Mouse (Mus musculus): ENCODE data around the gene Rprml. TPM values are rescaled to one million over a fixed set of nuclear protein-coding genes. Genes with fewer than 3 reads are reported as not detected.

Rprml gene
- total and polyA plus RNA-seq, 3 experiments: not detected

DNA sequence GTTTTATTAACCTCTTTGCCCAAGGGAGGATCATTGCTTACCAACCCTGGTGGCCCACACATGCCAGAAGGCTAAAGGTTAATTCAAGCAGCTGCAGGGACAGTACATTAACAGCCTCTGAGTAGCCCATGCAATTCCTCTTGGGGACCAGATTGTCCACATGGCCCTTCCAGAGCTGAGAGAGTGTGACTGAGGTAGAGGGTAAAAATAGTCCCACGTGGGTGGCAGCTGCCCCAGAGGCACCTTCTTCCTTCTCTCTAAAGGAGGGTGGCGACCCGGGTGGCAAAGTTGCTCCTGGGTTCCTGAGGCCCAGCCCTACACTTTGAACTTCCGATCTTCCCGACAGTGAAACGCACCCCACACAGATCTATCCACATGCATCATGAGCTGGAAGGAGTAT is 3.1 kb upstream of the Rprml start:
- no peak for ATAC-seq (ENCODE audit: extremely low read depth, insufficient number of reproducible peaks, low FRiP score, poor library complexity, severe bottlenecking)
- H3K4me3 ChIP-seq (ENCODE audit: low read depth, low read length): no peak overlapping the region
- DNase-seq (ENCODE audit: low spot score): no peak

DNA sequence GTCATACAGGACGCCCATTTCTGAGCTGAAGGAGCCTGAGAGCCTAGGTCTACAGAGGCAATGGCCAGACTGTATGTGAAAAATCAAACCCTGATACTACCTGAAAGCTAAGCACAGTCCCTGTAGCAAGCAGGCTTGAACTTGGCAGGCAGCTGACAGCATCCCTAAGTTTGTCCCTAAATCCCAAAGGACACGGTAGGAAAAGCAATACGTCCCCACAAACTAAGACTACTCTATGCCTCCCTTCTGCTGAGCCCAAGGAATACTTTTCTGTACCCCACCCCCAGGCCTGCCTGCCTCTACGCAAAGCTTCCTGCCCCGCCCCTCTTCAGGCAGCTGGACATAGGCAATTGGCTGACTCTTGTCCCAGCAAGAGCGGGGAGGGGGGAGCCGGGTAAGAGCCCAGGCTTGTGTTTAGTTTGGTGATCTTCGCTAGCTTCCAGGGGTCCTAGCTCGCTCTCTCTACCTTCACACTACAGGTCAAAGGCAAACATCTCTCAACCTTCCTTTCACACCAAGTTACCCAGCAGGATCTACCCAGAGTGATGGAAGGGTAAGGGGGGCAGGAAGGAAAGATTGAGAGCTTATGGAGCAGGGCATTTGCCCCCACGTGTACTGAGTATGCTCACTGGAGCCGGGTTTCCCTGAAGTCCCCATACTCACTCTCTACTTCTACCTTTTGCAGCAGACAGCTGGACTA is 1.3 kb upstream of the Rprml start:
- TF ChIP-seq POLR2AphosphoS5 (IDR thresholded peaks at IDR 0.05; ENCODE audit: insufficient replicate concordance, low read depth, low read length) (no peak), GATA2 (IDR thresholded peaks at IDR 0.05; ENCODE audit: borderline replicate concordance, low read depth, low read length) (no peak), TAL1 (conservative IDR thresholded peaks at IDR 0.05; ENCODE audit: low read depth, low read length) (no peak), GATA1 (IDR thresholded peaks at IDR 0.05; ENCODE audit: borderline replicate concordance, low read length) (no peak)
- Histone ChIP-seq H3K4me1 (ENCODE audit: insufficient read depth, low read depth, low read length) (no peaks in the 10 kb centered on the region), H3K36me3 (replicated peaks) (no peaks in the 10 kb centered on the region), H3K9me3 (replicated peaks) (no peaks in the 10 kb centered on the region; the same call in 1 of the 2 replicates), H3K27me3 (ENCODE audit: insufficient read depth, low read length) (no peaks in the 10 kb centered on the region), H3K4me3 (ENCODE audit: low read depth, low read length) (no peak overlapping the region)
- ATAC-seq (ENCODE audit: extremely low read depth, insufficient number of reproducible peaks, low FRiP score, poor library complexity, severe bottlenecking) (no peak), DNase-seq (ENCODE audit: low spot score) (no peak)

More for the DNA sequence above, 3.1 kb upstream of the Rprml start:
- Histone ChIP-seq H3K36me3 (replicated peaks) (no peaks in the 10 kb centered on the region), H3K27me3 (ENCODE audit: insufficient read depth, low read length) (no peaks in the 10 kb centered on the region), H3K4me1 (ENCODE audit: insufficient read depth, low read depth, low read length) (no peaks in the 10 kb centered on the region), H3K9me3 (replicated peaks) (no peaks in the 10 kb centered on the region; the same call in 1 of the 2 replicates)
- TF ChIP-seq POLR2AphosphoS5 (IDR thresholded peaks at IDR 0.05; ENCODE audit: insufficient replicate concordance, low read depth, low read length) (no peak), GATA1 (IDR thresholded peaks at IDR 0.05; ENCODE audit: borderline replicate concordance, low read length) (no peak), CTCF (IDR thresholded peaks at IDR 0.05; ENCODE audit: low read depth, low read length) (no peak), TAL1 (conservative IDR thresholded peaks at IDR 0.05; ENCODE audit: low read depth, low read length) (no peak), GATA2 (IDR thresholded peaks at IDR 0.05; ENCODE audit: borderline replicate concordance, low read depth, low read length) (no peak)

DNA sequence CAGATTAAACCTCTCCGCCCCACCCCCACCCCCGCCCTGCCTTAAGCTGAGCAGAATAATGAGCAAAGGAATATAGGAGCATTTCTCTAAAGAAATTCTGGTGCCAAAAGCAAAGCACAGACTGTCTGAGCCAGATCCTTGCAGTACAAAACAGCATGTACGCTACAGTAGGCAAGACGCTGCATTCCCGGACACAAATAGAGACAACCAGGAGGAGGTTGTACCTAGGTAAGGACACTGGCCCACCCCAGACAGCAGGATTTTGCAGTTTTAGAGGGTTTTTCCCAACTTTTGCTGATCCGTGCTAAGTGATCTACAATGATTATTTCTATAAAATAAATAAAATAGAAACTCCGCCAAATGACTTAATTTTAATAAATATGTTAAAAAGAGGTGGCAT is 714 bp upstream of the Rprml start:
- Histone ChIP-seq H3K4me3 (ENCODE audit: low read depth, low read length) (no peak overlapping the region), H3K9me3 (replicated peaks) (no peaks in the 10 kb centered on the region; the same call in 1 of the 2 replicates), H3K36me3 (replicated peaks) (no peaks in the 10 kb centered on the region), H3K27me3 (ENCODE audit: insufficient read depth, low read length) (no peaks in the 10 kb centered on the region), H3K4me1 (ENCODE audit: insufficient read depth, low read depth, low read length) (no peaks in the 10 kb centered on the region)
- TF ChIP-seq CTCF (IDR thresholded peaks at IDR 0.05; ENCODE audit: low read depth, low read length) (no peak), GATA1 (IDR thresholded peaks at IDR 0.05; ENCODE audit: borderline replicate concordance, low read length) (no peak), TAL1 (conservative IDR thresholded peaks at IDR 0.05; ENCODE audit: low read depth, low read length) (no peak), GATA2 (IDR thresholded peaks at IDR 0.05; ENCODE audit: borderline replicate concordance, low read depth, low read length) (no peak), POLR2AphosphoS5 (IDR thresholded peaks at IDR 0.05; ENCODE audit: insufficient replicate concordance, low read depth, low read length) (no peak)
- ATAC-seq (ENCODE audit: extremely low read depth, insufficient number of reproducible peaks, low FRiP score, poor library complexity, severe bottlenecking) (no peak), DNase-seq (ENCODE audit: low spot score) (no peak)

DNA sequence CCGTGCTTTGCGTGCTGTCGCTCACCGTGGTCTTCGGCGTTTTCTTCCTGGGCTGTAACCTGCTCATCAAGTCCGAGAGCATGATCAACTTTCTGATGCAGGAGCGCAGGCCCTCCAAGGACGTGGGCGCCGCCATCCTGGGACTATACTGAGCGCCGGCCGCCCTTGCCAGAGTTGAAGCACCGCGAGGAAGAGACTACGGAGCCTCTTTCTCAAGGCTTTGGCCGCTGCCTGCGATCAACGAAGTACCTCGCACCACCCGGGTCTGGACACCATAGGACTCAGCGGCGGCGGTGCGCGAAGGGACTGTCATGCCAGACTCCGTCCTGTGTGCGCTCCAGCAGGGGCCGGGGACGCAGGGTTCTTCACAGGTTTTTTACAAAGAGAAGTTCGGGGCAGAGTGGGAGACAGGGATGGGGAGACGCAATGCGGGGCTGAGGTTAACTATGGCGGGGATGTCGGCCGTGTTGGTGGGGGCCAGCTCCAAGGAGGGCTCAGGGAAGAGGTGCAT is 668 bp downstream of the Rprml start:
- Histone ChIP-seq H3K36me3 (replicated peaks) (no peaks in the 10 kb centered on the region), H3K27me3 (ENCODE audit: insufficient read depth, low read length) (0 out of 2 replicates have a peak, but pooled peaks cover 3% of the 10 kb centered on the region), H3K9me3 (replicated peaks) (no peaks in the 10 kb centered on the region; the same call in 1 of the 2 replicates), H3K4me3 (ENCODE audit: low read depth, low read length) (no peak overlapping the region), H3K4me1 (ENCODE audit: insufficient read depth, low read depth, low read length) (no peaks in the 10 kb centered on the region)
- no peak for TF ChIP-seq GATA1 (IDR thresholded peaks at IDR 0.05; ENCODE audit: borderline replicate concordance, low read length)
- no peak for TF ChIP-seq TAL1 (conservative IDR thresholded peaks at IDR 0.05; ENCODE audit: low read depth, low read length)
- TF ChIP-seq GATA2 (IDR thresholded peaks at IDR 0.05; ENCODE audit: borderline replicate concordance, low read depth, low read length): no peak
- no peak for TF ChIP-seq POLR2AphosphoS5 (IDR thresholded peaks at IDR 0.05; ENCODE audit: insufficient replicate concordance, low read depth, low read length)
- no peak for TF ChIP-seq CTCF (IDR thresholded peaks at IDR 0.05; ENCODE audit: low read depth, low read length)
- ATAC-seq (ENCODE audit: extremely low read depth, insufficient number of reproducible peaks, low FRiP score, poor library complexity, severe bottlenecking) (no peak), DNase-seq (ENCODE audit: low spot score) (no peak)

DNA sequence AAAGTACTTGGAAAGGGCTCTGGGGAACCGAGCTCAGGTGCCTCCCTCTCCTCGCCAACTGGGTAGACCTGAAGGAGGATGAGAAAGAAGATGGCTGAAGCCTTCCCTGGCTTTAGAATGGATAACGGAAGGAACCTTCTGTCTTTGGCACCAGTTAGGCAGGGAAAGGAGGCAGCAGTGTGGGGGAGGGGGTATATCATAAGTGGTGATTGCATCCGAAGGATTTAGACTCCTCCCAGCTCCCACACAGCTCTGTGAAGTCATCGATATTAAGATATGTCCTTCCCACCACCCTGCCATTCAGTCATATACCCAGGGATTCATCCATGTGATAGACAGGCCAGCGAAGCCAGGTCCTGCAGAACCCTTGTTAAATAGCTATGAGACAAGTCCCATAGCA is 2.1 kb downstream of the Rprml start:
- TF ChIP-seq GATA1 (IDR thresholded peaks at IDR 0.05; ENCODE audit: borderline replicate concordance, low read length): no peak
- ATAC-seq (ENCODE audit: extremely low read depth, insufficient number of reproducible peaks, low FRiP score, poor library complexity, severe bottlenecking): no peak

DNA sequence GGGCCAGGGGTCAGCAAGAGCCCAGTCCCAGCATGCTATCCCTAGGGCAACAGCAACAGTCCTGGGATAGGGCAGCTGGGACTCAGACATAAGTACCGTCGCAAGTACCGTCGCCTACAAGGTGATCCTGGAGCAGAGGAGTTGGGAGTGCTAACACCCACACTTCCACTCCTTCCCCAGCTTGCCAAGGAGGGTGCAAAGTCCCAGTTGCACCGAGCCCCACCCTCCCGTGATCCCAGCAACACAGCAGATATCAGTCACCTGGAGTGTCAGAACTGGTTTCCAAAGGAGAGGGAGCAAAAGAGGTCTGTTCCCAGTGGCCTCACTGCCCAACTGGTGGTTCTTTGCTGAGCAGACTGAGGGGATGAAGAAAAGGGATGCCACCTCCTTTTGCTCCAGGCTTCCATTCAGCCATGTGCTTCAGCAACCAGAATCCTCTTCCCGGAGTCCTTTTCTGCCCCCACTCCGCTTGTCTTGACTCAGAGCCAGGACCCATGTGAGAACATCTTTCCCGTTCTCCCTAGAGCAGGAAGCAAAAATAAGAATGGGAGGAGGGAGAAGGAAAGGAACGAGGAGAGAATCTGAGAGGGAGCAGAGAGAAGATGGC is 4.1 kb downstream of the Rprml start:
- Histone ChIP-seq H3K4me1 (ENCODE audit: insufficient read depth, low read depth, low read length) (no peaks in the 10 kb centered on the region), H3K4me3 (ENCODE audit: low read depth, low read length) (no peak overlapping the region), H3K36me3 (replicated peaks) (no peaks in the 10 kb centered on the region), H3K27me3 (ENCODE audit: insufficient read depth, low read length) (peaks cover 3% of the 10 kb centered on the region; the same call in 1 of the 2 replicates), H3K9me3 (replicated peaks) (no peaks in the 10 kb centered on the region; the same call in 1 of the 2 replicates)
- ATAC-seq (ENCODE audit: extremely low read depth, insufficient number of reproducible peaks, low FRiP score, poor library complexity, severe bottlenecking) (no peak), DNase-seq (ENCODE audit: low spot score) (no peak)
- TF ChIP-seq CTCF (IDR thresholded peaks at IDR 0.05; ENCODE audit: low read depth, low read length) (no peak), GATA1 (IDR thresholded peaks at IDR 0.05; ENCODE audit: borderline replicate concordance, low read length) (no peak), TAL1 (conservative IDR thresholded peaks at IDR 0.05; ENCODE audit: low read depth, low read length) (no peak), POLR2AphosphoS5 (IDR thresholded peaks at IDR 0.05; ENCODE audit: insufficient replicate concordance, low read depth, low read length) (no peak), GATA2 (IDR thresholded peaks at IDR 0.05; ENCODE audit: borderline replicate concordance, low read depth, low read length) (no peak)

More for the DNA sequence above, 2.1 kb downstream of the Rprml start:
- no peaks in the 10 kb centered on the region for H3K4me1 ChIP-seq (ENCODE audit: insufficient read depth, low read depth, low read length)
- H3K9me3 ChIP-seq (replicated peaks): no peaks in the 10 kb centered on the region; the same call in 1 of the 2 replicates
- 0 out of 2 replicates have a peak, but pooled peaks cover 3% of the 10 kb centered on the region for H3K27me3 ChIP-seq (ENCODE audit: insufficient read depth, low read length)
- DNase-seq (ENCODE audit: low spot score): no peak
- H3K4me3 ChIP-seq (ENCODE audit: low read depth, low read length): no peak overlapping the region
- no peaks in the 10 kb centered on the region for H3K36me3 ChIP-seq (replicated peaks)

Data from G1E (cell line).